Mouse (Mus musculus) macrophage (primary cell): Measurements from ENCODE around the gene Alkbh6. TPM values are rescaled to one million over a fixed set of nuclear protein-coding genes. Genes with fewer than 3 reads are reported as not detected.

Experiments used
- H3K27ac ChIP-seq: fragments of 350-480 bp; formaldehyde crosslinking; 2 replicates; pipeline ENCODE4 v1.9.0; 2021
- H3K36me3 ChIP-seq: fragments of 350-480 bp; formaldehyde crosslinking; 2 replicates; pipeline ENCODE4 v1.9.0; 2021; ENCODE audit errors: inconsistent target
- H3K4me3 ChIP-seq: fragments of 350-480 bp; formaldehyde crosslinking; 2 replicates; pipeline ENCODE4 v1.9.0; 2021; ENCODE audit errors: inconsistent target
- H3K79me2 ChIP-seq: fragments of 350-480 bp; formaldehyde crosslinking; 2 replicates; pipeline ENCODE4 v1.9.0; 2021; ENCODE audit errors: inconsistent target
- WGBS: methylation state at CpG from one replicate; pipeline ENCODE4 v1.1.7; 2026; ENCODE audit warnings: inconsistent platforms; ENCODE audit not compliant: missing documents; 5-methylcytosine and 5-hydroxymethylcytosine counted together
- polyA plus RNA-seq: library from polyadenylated mRNA; stranded (reverse); fragments of 250-400 nt; gene quantifications from 3 replicates; pipeline ENCODE4 v1.2.4, GENCODE M21; 2018; ENCODE audit warnings: inconsistent platforms

Alkbh6 gene
- polyA plus RNA-seq, 1 experiment from 2014 or later: 16.1 TPM

- WGBS: 86% methylated on average over 12 of the region's 12 CpGs
- Histone ChIP-seq H3K36me3 (0 out of 2 replicates have a peak, but pooled peaks cover 8% of the 10 kb centered on the region), H3K79me2 (peaks cover 4% of the 10 kb centered on the region; the same call in 1 of the 2 replicates), H3K27ac (no peak overlapping the region), H3K4me3 (no peak overlapping the region)
Measured at GRCm38 (mm10) chr7:30310136-30310535, 1.6 kb downstream of the Alkbh6 start.

- H3K4me3 ChIP-seq: no peak overlapping the region
- 93% methylated on average over 26 of the region's 27 CpGs for WGBS
- peaks cover 3% of the 10 kb centered on the region; the same call in 1 of the 2 replicates for H3K79me2 ChIP-seq
- 0 out of 2 replicates have a peak, but pooled peaks cover 8% of the 10 kb centered on the region for H3K36me3 ChIP-seq
- no peak overlapping the region for H3K27ac ChIP-seq
Measured at GRCm38 (mm10) chr7:30313666-30314320, 5.3 kb downstream of the Alkbh6 start.

- Histone ChIP-seq H3K36me3 (0 out of 2 replicates have a peak, but pooled peaks cover 8% of the 10 kb centered on the region), H3K79me2 (no peaks in the 10 kb centered on the region), H3K4me3 (no peak within 1 kb of the TSS), H3K27ac (no peak within 1 kb of the TSS)
- WGBS: 60% methylated on average over 8 of the region's 9 CpGs
Measured at GRCm38 (mm10) chr7:30314721-30315155, 6.2 kb downstream of the Alkbh6 start, which contains the start of gene Syne4. Gene Syne4 (plus strand): TSS chr7:30314807.

- WGBS: 88% methylated on average over 13 of the region's 13 CpGs
- H3K27ac ChIP-seq: no peak overlapping the region
- 0 out of 2 replicates have a peak, but pooled peaks cover 8% of the 10 kb centered on the region for H3K36me3 ChIP-seq
- H3K4me3 ChIP-seq: no peak overlapping the region
- H3K79me2 ChIP-seq: no peaks in the 10 kb centered on the region
Measured at GRCm38 (mm10) chr7:30315559-30316529, 7.3 kb downstream of the Alkbh6 start.

- Histone ChIP-seq H3K36me3 (no peaks in the 10 kb centered on the region), H3K27ac (no peak overlapping the region), H3K4me3 (no peak overlapping the region), H3K79me2 (no peaks in the 10 kb centered on the region)
- WGBS: 88% methylated on average over 3 of the region's 3 CpGs
Measured at GRCm38 (mm10) chr7:30318142-30318541, 9.6 kb downstream of the Alkbh6 start.

GRCm38 (mm10) chr7:30320946-30321345 is 12.4 kb downstream of the Alkbh6 start:
- H3K4me3 ChIP-seq: peak overlapping the region; percentile 43; the same call in 1 of the 2 replicates
- no peak overlapping the region for H3K27ac ChIP-seq
- H3K36me3 ChIP-seq: no peaks in the 10 kb centered on the region
- no peaks in the 10 kb centered on the region for H3K79me2 ChIP-seq
- WGBS: 88% methylated on average over 2 of the region's 2 CpGs

GRCm38 (mm10) chr7:30321539-30322284 is 13.2 kb downstream of the Alkbh6 start, which contains the start of gene E130208F15Rik:
Gene E130208F15Rik (plus strand): TSS chr7:30321740.
- peak within 1 kb of the TSS; percentile 64 for H3K27ac ChIP-seq
- H3K36me3 ChIP-seq: no peaks in the 10 kb centered on the region
- H3K4me3 ChIP-seq: peak within 1 kb of the TSS; percentile 43
- H3K79me2 ChIP-seq: no peaks in the 10 kb centered on the region
- under 1% methylated on average over 62 of the region's 63 CpGs for WGBS

GRCm38 (mm10) chr7:30322285-30322667 is 13.8 kb downstream of the Alkbh6 start:
- Histone ChIP-seq H3K36me3 (no peaks in the 10 kb centered on the region), H3K4me3 (peak overlapping the region; percentile 42), H3K27ac (peak overlapping the region; percentile 64), H3K79me2 (no peaks in the 10 kb centered on the region)
- WGBS: 1% methylated on average over 20 of the region's 20 CpGs

GRCm38 (mm10) chr7:30322865-30323264 is 14.3 kb downstream of the Alkbh6 start:
- 14% methylated on average over 6 of the region's 6 CpGs for WGBS
- H3K4me3 ChIP-seq: peak overlapping the region; percentile 42
- H3K27ac ChIP-seq: peak overlapping the region; percentile 64
- no peaks in the 10 kb centered on the region for H3K36me3 ChIP-seq
- no peaks in the 10 kb centered on the region for H3K79me2 ChIP-seq

GRCm38 (mm10) chr7:30323795-30324194 is 15.3 kb downstream of the Alkbh6 start, which contains the start of gene Sdhaf1:
Gene Sdhaf1 (minus strand): TSS chr7:30323895.
- peak within 1 kb of the TSS; percentile 42 for H3K4me3 ChIP-seq
- H3K36me3 ChIP-seq: no peaks in the 10 kb centered on the region
- peak within 1 kb of the TSS; percentile 64 for H3K27ac ChIP-seq
- 88% methylated on average over 3 of the region's 3 CpGs for WGBS
- no peaks in the 10 kb centered on the region for H3K79me2 ChIP-seq

- no peaks in the 10 kb centered on the region for H3K79me2 ChIP-seq
- no peak overlapping the region for H3K27ac ChIP-seq
- H3K4me3 ChIP-seq: no peak overlapping the region
- H3K36me3 ChIP-seq: no peaks in the 10 kb centered on the region
- 89% methylated on average over 4 of the region's 5 CpGs for WGBS
Measured at GRCm38 (mm10) chr7:30324300-30324944, 15.9 kb downstream of the Alkbh6 start.

GRCm38 (mm10) chr7:30325364-30325763 is 16.8 kb downstream of the Alkbh6 start:
- Histone ChIP-seq H3K27ac (no peak overlapping the region), H3K36me3 (no peaks in the 10 kb centered on the region), H3K4me3 (no peak overlapping the region), H3K79me2 (no peaks in the 10 kb centered on the region)
- WGBS: 55% methylated on average over 2 of the region's 2 CpGs

- Histone ChIP-seq H3K4me3 (no peak overlapping the region), H3K27ac (no peak overlapping the region), H3K36me3 (no peaks in the 10 kb centered on the region), H3K79me2 (no peaks in the 10 kb centered on the region)
Measured at GRCm38 (mm10) chr7:30326427-30326826, 17.9 kb downstream of the Alkbh6 start.

- no peak overlapping the region for H3K4me3 ChIP-seq
- H3K27ac ChIP-seq: no peak overlapping the region
- no peaks in the 10 kb centered on the region for H3K79me2 ChIP-seq
- 81% methylated on average over 15 of the region's 15 CpGs for WGBS
- no peaks in the 10 kb centered on the region for H3K36me3 ChIP-seq
Measured at GRCm38 (mm10) chr7:30327140-30327539, 18.6 kb downstream of the Alkbh6 start.
